Mouse (Mus musculus): ENCODE data around the gene Kalrn.
A peak's percentile ranks its signal among the peaks of the same experiment; 100 is the strongest.

Kalrn gene

DNA sequence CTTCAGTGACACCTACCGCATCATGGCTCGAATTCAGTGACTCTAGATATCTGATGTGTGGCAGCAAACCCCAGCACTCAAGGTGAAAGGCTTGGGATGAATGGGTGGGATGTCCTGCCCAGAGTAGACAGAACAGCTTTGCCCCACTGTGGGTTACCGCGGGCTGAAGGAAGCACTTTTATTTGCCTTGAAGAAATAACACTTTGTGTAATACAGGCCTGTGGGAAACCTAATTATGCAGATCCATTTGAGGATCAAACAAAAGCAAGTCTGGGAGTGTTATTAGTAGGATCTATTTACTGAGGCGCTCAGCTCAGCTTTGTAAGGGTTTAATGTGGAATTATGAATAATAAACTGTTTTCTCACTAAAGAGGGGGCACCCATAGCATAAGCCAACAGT, 406.3 kb downstream of the Kalrn start:
- DNase-seq: no peak

DNA sequence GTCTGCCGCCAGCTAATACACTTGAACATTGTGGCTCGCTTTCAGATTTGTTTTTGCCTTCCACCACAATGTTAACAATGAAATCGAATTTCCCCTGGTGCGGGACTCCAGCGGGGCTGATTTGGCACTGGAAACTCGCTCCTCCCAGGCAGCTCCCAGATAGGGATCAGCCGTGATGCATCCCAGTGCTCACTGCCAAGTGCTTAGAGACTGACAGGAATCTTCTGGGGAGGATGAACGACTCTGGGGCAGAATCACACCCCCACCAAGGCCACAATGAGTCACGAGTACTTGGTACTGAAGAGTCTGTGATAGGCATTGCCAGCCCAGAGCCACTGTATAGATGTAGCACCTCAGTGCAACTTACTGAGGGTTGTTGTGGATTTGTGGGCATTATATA, 410.2 kb downstream of the Kalrn start:
- DNase-seq: no peak

DNA sequence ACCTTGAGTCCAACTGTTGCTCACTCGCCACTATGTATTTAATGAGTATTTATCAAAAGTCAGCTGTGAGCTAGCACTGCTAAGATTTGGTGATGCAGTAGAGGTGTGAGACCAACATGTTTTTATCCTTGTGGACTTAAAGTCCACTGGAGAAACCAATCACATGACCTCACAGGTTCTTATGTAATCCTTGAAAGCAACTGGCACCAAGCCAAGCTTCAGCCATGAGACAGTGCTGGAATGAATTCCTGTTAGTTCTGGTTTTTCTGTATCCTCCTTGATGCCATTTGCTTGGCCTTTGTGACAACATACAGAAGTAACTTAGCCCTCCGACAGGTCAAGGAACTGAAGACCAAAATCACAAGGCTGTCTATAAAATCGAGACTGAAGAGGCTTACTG, 413.8 kb downstream of the Kalrn start:
- peak; percentile 79 for DNase-seq

DNA sequence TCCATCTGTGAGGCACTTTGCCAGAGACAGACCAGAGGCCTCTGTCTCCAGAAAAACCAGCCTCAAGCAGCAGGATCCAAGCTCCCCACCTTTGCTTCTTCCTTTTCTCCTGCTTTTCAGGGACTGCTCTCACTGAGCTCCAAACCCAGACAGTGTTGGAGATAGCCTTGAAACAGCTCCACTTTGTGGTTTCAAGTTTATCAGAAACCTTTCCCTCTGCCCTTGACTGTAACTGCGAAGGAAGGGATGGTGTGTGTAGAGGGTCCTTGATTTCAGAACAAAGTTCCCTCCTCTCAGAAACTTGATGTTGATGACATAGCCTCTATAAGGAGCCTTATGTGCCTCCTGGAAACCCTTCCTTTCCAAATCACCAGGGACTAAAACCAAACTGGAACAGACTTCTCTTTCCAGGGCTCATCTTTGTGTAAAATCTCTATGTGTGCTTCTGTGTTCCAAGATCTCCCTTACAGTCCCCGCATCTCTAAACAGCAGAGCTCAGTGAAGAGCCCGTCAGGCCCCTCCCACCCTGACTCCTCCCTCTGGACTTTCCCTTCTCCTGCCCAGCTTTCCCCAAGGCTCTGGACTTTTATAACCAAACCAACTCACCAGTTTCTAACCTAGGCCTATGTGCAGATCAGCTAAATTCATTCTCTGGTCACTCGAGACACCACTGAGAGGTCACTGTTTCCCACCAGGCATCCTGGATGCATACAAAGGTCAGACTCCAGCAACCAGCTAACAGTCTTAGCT, 415.8 kb downstream of the Kalrn start:
- peak; percentile 2 for DNase-seq

DNA sequence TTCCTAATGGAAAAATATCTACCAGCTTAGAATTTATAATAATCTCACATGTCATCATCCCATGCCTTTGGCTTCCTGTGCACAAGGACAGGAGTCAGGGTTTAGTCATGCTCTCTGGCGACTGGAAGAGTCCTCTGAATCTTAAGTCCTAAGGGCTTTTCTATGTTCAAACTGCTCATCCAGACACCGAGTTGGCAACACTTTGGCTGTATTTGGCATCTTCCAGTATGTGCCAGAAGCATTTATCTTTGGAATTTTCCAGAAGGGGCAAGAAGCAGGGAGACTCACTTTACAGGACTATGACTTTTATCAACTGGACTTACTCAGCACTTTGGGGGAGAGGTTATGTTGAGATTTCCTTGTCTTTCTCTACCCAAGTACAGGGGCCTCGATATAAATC, 417.6 kb downstream of the Kalrn start:
- no peak for DNase-seq

DNA sequence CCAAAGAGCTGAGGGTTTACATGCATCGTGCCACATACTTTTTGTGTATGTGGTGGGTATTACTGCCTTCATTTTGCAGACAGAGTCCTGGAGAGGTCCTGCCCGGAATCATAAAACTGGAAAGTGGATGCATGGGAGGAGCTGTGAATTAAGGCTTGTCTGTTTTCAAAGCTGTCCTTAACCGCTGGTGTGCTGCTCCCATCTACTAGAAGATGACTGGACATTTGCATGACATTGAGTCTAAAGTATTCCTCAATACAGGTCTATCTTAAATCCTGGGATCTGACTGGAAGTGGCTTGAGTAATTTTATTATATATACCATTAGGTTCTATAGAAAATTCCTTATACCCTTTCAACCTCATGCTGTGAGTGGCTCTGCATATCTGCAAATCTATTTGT, 418.4 kb downstream of the Kalrn start:
- DNase-seq: no peak

DNA sequence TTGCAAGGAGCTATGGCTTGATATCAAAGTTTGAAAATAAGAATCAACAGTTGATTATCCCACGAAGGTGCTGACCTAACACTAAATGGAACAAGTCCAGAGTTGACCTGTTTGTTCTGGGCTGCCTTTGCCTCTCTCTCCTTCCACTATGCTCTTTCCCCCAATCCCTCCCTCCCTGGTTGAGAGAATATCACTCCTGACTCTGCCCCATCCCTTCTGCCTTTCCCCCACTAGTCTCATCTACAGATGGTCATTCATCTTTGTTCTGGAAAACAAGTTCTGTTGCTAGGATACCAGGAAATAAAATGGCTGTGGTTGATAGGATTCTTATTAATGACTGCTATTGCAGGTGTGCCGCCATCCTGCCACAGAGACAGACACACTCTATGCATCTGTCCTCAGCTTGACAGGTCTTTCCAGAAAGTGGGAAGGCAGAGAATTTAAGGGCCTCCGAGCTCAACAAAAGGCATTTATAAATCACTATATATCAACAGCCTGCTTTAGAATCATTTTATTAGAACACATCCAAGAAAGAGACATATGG, 421.7 kb downstream of the Kalrn start:
- no peak for DNase-seq

DNA sequence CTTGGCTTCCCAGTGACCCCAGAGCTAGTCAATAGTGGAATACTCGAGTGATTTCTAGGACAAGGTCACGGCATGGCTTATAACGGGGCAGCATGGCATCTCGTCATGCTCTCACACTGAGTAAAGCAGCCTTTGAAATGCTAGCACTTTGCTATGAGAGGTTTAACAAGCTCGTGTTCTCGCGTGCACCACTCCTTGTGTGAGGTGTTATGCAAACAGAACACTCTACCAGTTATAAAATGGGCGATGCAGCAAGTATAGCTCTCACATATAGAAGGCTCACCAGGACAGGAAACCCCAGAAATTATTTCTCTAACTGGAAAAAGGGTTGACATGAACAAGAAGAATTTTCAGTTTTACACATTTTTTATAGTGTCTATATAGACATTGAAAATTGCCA, 431.7 kb downstream of the Kalrn start:
- no peak for DNase-seq

DNA sequence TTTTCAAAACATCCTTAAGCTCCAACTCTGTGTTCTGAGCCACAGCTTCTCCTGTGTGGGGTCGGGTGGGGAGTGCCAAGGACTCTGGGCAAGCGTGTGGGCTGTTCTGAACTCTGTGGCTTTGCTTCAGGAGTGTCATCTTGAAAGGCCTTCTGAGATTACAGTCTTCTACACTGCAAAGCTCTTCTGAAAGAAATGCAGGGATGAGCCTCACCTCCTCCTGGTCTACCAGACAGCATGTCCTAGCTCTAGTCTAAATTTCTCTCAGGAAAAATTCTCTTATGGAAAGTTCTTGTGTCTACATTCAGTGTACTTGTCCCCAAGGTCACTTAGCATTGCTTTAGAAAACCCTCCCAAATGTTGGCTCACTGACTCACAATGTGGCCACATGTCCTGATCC, 438.3 kb downstream of the Kalrn start:
- no peak for DNase-seq

DNA sequence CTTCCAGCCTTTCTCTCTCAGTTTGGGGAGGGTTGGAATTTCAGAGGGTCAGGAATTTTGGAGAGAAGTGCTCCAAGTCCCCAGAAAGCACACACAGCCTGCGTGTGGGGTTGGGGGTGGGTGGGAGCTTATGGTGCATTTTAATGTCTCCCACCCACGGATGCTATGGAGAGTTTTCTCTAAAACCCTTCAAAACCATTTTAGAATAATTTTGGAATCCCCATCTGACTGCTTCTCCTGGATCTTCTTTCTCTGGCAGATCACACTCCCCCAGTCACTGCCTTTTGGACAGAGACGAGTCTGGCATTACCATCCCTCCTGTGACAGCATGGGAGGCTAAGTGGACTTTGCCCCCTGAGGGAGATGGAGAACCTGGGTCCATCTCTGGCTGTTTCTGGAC, 438.7 kb downstream of the Kalrn start:
- no peak for DNase-seq

DNA sequence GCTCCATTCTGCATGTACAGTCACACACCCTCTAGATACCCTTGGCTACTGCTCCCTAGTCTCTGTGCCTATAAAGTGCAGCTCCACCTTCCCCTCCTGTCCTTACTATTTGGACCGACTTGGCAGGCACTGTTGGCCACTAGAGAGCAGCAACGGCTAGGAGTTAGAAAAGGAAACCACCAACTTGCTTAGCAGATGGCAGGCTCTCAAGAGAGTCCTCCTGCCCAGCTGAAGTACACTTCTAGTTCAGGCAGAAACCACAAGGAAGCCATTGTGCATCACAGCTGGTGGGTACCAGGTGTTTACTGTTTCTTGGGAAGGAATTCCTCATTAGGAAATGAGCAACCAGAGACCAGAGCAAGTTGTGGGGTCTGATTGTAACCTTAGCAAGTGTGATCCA, 447.7 kb downstream of the Kalrn start:
- DNase-seq: peak; percentile 91

DNA sequence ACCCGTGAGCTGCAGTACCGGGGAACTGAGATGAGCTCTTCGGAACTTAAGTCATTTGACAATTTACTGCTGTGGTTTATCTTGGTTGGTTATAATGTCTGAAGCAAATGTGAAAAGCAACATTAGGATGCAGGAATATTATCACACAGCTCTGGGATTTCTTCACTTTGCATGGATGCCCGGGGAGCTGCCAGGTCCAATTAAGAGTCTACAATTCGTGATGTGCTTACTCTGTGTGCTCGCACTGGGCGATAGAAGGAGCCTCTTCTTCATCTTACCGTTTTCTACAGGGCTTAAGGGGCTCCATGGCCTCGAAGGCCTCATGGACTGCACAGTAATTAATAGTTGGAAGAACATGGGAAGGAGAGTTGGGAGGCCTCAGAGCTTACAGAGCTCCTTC, 450.8 kb downstream of the Kalrn start:
- no peak for DNase-seq

DNA sequence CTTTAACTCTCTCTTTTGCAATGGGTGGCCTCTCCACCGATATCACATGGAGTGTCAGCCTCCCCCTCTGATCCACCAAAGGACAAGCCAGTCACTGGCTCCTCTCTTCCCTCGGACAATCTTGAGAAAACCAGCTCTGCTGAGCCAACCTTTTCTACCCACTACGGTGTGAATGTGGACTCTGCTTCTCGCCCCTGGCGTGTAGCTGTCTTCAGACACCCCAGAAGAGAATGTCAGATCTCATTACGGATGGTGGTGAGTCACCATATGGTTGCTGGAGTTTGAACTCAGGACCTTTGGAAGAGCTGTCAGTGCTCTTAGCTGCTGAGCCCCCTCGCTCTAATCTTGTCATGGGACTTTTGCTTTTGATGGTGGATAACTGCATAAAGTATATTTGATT, 452.0 kb downstream of the Kalrn start:
- no peak for DNase-seq

DNA sequence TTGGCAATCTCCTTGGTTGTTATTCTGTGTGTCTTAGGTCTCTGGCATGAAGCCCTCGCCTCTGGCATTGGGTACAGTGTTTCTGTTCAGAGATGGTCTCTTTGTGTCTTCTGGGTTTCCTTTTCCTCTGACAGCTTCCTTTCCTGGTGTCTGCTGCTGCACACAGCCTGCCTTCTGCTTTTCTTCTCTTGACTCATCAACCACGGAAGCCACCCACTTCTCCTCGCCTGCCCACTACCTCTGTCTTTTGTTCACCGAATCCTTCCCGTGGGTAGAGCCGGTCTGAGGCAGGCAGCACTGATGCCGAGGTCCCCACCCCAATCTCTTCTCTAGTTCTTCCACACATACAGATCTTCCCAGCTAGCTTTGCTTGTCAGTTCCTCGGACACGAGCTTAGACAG, 452.5 kb downstream of the Kalrn start:
- DNase-seq: no peak

DNA sequence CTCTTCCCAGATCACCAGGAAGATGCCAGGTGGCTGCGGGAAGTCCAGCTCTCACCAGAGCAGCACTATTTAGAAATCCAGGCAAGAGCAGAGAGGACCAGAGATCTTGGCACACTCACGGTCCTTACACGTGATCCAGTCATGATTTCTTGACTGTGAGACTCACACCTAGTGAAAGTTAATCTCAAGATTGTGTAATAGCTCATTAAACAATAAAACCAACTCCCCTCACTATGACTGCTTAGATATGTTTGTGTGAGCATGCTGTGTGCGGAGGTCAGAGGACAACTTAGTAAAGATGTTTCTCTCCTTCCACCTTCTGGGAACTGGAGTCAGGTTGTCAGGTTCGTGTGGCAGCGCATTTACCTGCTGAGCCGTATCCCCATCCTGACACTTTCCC, 453.5 kb downstream of the Kalrn start:
- DNase-seq: no peak

DNA sequence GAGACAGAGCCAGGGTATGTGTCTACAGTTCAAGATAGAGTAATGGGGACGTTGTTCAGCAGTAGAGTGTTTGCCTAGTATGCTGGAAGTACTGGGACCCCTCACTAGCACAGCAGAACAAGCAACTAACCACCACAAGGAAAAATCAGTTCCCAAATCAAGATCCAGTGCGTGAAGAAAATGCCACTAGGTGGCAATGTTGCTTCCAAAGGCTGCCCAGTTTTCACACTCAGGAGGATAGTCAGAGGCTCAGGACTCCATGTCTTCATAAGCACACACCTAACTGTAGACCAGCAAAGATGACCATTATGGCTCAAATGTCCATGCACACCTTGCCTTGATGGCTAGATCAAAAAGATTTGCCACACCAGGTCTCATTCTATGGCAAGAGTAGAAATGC, 454.0 kb downstream of the Kalrn start:
- DNase-seq: peak; percentile 51

DNA sequence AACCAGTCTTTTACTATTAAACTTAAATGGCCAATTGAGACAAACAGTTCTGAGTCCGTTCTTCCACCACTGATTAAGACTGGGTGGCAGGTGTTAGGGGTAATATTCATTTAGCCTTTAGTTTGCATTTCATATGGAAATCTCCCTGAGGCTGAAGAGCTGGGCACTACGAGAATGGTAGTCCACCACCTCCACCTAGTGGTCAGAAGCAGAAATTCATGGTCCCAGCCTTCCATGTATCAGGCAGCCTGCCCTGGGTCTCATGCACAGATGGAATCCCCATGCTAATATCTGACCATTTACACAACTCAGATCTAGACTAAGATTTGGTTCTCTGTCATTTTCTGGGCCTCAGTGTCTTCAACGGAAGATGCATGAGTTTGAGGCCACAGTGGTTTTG, 458.7 kb downstream of the Kalrn start:
- DNase-seq: peak; percentile 77

DNA sequence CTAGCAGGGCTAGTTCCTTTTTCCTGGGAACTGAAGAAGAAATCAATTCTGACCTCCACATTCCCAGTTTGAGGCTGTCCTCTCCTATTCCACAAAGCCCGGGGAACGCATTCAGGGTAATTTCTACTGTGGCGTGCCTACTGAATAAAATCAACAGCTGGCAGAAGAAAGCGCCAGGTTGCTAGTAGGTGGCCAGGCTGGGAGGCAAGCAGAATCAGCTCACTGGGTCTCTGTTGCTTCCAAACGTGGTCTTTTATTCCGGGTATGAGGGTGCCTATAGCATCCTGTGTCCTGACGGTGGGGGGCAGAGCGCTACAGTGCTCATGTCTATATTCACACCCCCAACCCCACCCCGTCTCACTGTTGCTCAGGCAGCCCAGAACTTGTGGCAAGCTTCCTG, 460.2 kb downstream of the Kalrn start:
- no peak for DNase-seq

DNA sequence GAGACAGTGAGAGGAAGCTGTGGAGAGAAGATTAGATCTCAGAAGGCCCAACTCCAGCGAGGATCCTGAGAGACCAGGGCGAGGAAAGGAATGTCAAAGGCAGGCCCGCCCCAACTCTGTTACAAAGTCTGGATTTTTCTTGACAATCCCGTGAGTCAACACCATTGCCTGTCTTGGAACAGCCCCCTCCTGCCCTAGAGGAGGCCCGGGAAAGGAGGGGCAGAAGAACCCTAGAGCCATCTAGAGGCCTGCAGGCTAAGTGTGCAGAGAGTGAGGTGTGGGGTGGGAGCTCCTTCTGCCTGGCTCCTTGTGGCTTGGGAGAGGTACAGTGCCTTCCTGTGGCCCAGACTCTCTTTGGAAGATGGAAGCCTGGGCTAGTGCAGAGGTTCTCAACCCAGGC, 460.8 kb downstream of the Kalrn start:
- DNase-seq: peak; percentile 45

DNA sequence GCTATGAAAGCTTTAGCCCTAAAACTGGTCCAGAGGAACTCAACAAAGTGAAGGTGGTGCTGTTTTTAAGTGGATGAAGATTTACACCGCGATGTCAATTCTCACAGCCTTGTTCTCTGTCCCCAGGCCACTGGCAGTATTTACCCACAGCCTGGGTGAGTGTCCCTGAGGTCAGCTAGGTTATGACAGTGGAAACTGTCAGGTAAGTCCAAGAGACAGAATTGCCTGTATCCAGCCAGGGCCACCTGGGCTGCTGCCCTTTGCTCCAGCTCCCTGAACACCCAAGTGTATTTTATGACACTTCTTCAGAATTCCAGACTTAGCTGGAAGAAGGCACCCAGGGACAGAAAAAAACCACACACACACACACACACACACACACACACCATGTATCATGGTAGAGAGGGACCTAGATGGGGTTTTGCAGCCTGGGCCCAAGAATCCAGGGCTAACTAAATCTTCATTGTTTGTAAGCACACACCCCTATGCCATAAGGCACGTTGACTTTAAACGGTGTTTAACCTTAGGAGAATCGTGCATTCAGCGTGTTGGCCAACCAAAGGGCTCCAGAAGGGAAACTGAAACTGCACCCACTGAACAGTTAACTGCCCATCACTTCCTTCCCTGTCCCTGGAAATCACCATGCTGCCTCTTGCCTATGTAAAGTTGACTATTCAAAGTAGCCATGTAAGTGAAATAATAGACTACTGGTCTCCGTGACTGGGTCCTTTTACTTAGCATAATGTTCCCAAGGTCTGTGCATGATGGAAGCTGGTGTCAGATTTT, 462.3 kb downstream of the Kalrn start:
- DNase-seq: no peak

DNA sequence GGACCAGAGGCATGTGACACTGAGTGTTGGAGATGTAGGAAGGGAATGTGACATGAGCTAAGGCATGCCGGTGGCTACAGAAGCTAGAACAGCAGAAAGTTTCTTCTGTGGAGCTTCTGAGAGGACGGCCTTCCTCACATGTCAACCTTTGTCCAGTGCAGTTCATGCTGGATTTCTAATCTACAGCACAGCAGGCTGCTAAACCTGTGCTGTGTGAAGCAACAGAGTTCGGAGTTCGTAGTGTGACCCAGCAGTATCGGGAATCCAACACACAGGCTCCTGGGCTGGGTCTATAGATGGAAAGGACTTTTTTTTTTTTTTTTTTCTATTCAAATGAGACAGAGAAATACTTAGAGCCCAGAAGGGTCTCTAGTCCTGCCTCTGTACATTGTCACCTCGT, 468.9 kb downstream of the Kalrn start:
- no peak for DNase-seq

DNA sequence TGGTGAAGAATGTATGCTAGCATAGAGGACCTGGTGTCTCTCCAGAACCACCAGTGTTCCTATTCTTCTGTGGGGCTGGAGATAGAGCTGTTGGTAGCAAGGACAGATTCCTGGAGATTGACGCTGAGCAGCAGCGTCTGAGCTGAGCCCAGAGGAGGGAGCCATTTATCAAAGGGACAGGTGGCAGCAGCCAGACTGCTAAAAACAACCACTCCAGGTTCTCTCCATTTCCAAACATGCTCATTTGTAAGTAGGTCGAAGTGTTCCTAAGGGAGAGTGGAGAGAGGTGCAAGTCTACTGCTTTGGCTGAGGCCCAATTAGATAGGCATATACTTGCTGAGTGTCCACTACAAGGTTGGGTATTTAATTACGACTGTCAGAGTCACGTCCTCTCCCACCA, 470.6 kb downstream of the Kalrn start:
- DNase-seq: peak; percentile 30

DNA sequence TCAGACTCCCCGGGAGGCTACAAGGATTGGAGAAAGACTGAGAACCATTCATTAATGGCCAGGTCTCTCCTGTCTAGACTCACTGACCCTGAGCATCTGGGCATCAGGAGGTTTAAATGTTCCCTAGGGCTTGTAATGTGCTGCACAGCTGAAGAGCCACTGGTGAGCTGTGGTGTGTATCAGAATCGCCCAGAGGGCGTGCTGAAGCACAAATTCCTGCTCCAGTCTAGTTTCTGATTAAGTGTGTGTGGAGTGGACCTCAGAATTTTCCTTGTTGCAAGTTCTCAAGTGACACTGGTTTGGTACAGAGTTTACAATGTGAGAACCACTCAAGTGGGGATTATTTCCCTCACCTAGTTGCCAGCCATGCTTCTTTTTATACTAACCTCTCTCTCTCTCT, 473.5 kb downstream of the Kalrn start:
- DNase-seq: peak; percentile 65

DNA sequence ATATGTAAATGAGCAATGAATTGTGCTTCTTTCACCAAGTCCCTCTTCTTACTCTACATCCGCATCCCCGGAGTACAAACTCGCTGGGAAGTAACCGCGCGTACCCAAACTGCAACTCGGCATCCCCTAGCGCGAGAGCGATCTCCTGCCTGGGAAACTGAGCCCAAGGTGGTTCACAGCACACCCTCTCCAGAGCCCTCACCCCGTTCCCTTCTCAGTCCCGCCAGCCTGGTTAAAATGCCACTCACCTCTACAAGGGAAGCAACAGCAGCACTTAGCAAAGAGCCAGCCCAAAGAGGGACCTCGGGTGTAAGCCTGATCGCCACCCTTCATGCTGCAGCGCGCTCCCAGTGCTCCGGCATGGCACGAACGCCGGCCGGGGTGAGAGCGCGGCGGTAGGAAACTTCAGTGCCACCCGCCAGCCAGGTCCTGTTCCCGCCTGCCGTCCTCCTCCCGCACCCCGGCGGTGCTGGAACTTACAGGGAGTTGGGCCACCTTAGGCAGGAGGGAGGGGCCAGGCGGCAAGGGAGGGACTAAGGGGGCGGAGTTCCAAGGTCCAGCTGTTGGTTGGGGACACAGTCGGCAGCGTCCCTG, 477.7 kb downstream of the Kalrn start:
- DNase-seq: peak; percentile 91

All from lung, postnatal 36 days (tissue).